Mouse (Mus musculus) myocyte (in vitro differentiated cells): ENCODE measurements around the gene Ky. TPM values are rescaled to one million over a fixed set of nuclear protein-coding genes. Genes with fewer than 3 reads are reported as not detected.
A peak's percentile ranks its signal among the peaks of the same experiment; 100 is the strongest.

Experiments
- H3K27me3 ChIP-seq: one replicate; pipeline ENCODE4 v1.6.1; 2011; ENCODE audit not compliant: control insufficient read depth, insufficient read depth, insufficient read length
- H3K36me3 ChIP-seq: one replicate; pipeline ENCODE4 v1.6.1; 2011; ENCODE audit not compliant: control insufficient read depth, insufficient read depth
- H3K4me2 ChIP-seq: one replicate; pipeline ENCODE4 v1.6.1; 2011; ENCODE audit warnings: low read depth, control low read depth
- H3K4me3 ChIP-seq: one replicate; pipeline ENCODE4 v1.5.1; 2011; ENCODE audit warnings: mild to moderate bottlenecking, control low read depth, moderate library complexity
- H3K79me2 ChIP-seq: one replicate; pipeline ENCODE4 v1.6.1; 2011; ENCODE audit not compliant: control insufficient read depth, insufficient read depth
- H3ac ChIP-seq: one replicate; pipeline ENCODE4 v1.6.1; 2011; ENCODE audit not compliant: control insufficient read depth, insufficient read length
- CEBPB ChIP-seq: IDR thresholded peaks from 2 replicates; pipeline ENCODE4 v1.6.1; 2011; ENCODE audit warnings: mild to moderate bottlenecking, moderate library complexity; ENCODE audit not compliant: poor library complexity, insufficient read depth, severe bottlenecking
- E2F4 ChIP-seq: IDR thresholded peaks from one replicate; pipeline ENCODE4 v1.6.1; 2011; ENCODE audit warnings: mild to moderate bottlenecking, control low read depth, moderate library complexity; ENCODE audit not compliant: insufficient read depth
- MAX ChIP-seq: IDR thresholded peaks from one replicate; pipeline ENCODE4 v1.6.1; 2011; ENCODE audit warnings: low read depth, mild to moderate bottlenecking, control low read depth
- MYOD1 ChIP-seq, 3 experiments: IDR thresholded peaks; one replicate each; pipeline ENCODE4 v1.6.1; 2011; ENCODE audit warnings: control low read depth in 2 of 3, low read depth in 2 of 3, mild to moderate bottlenecking in 2 of 3, moderate library complexity in 1 of 3; ENCODE audit not compliant: insufficient read length in 2 of 3, control insufficient read depth in 1 of 3
- MYOG ChIP-seq, 3 experiments: IDR thresholded peaks; one replicate each; pipeline ENCODE4 v1.6.1; 2011; ENCODE audit warnings: control low read depth in 2 of 3, low read depth in 2 of 3, mild to moderate bottlenecking in 2 of 3; ENCODE audit not compliant: insufficient read length in 2 of 3, control insufficient read depth in 1 of 3, insufficient read depth in 1 of 3
- POLR2A ChIP-seq: IDR thresholded peaks from one replicate; pipeline ENCODE4 v1.6.1; 2011; ENCODE audit warnings: low read depth, mild to moderate bottlenecking, control low read depth, moderate library complexity; ENCODE audit not compliant: insufficient read length
- POLR2AphosphoS2 ChIP-seq: IDR thresholded peaks from one replicate; pipeline ENCODE4 v1.6.1; 2011; ENCODE audit warnings: low read depth, control low read depth; ENCODE audit not compliant: insufficient read length
- REST ChIP-seq: IDR thresholded peaks from one replicate; pipeline ENCODE4 v1.6.1; 2011; ENCODE audit warnings: mild to moderate bottlenecking, control low read depth, moderate library complexity; ENCODE audit not compliant: insufficient read depth, insufficient read length
- SRF ChIP-seq: IDR thresholded peaks from one replicate; pipeline ENCODE4 v1.6.1; 2011; ENCODE audit warnings: low read depth; ENCODE audit not compliant: control insufficient read depth, insufficient read length
- TCF12 ChIP-seq: IDR thresholded peaks from one replicate; pipeline ENCODE4 v1.6.1; 2011; ENCODE audit warnings: mild to moderate bottlenecking, control low read depth; ENCODE audit not compliant: poor library complexity, insufficient read depth, severe bottlenecking
- TCF3 ChIP-seq: IDR thresholded peaks from one replicate; pipeline ENCODE4 v1.6.1; 2011; ENCODE audit warnings: low read depth, control low read depth; ENCODE audit not compliant: insufficient read length
- USF1 ChIP-seq: IDR thresholded peaks from one replicate; pipeline ENCODE4 v1.6.1; 2011; ENCODE audit warnings: low read depth, mild to moderate bottlenecking, control low read depth, moderate library complexity
- polyA plus RNA-seq: library from polyadenylated mRNA; unstranded; fragments of >200 nt; fragmentation: generic; extraction: Trizol; gene quantifications from one replicate; pipeline ENCODE4 v1.2.1, GENCODE M21; 2012; ENCODE audit warnings: missing spikeins

Gene Ky
- polyA plus RNA-seq, 1 experiment, result 0.40 TPM

DNA sequence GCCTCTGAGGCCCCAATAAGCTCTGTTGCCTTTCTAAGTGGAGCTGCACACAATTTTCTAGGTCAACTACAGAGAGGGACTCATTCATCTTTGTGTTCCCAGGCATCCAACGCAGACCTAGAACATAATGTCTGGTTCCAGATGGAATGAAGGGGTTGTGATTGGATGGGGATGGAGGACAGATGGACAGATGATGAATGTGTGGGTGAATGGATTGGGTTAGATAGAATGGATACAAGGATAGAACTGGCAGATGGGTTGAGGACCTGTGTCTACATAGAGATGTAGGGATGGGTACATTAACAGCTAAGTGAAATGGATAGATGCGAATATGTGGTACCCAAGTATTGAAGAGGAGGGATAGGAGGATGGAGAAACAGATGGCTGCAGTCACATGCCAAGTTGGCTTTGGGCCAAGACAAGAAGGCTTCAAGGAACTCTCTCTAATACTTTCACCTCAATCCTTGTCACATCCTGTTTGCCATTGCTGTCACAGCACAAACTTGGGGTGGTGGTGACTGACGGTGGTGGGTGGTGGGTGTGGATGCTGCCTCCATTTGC is 9.0 kb upstream of the Ky start:
- H3K4me3 ChIP-seq, result no peak overlapping the region
- H3K27me3 ChIP-seq, result no peaks in the 10 kb centered on the region

DNA sequence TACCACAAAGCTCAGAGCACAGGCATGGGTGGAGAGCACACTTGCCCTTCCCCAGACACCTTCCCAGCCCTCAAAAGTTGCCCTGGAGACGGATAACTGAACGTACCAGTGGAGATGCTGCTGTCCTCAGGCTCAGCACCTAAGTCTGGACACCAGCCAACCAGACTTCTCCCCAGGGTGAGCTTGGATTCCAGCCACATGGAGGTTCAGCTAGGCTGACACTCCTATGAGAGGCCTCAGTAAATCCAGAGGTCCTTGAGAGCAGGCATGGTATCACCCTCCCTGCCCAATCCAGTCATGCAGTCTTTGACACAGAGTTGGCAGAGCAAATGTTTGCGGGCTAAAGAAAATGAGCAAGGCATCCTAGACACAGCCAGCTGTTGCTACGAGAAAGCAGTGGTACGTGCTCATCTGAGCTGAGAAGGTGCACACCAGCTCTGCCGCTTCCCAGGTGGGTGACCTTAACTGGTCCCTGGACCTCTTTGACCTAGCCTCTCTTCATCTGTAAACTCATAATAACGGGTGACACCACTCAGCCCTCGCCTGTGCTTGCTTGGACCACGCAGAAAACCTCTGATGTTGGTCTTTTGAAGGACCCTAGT is 8.4 kb upstream of the Ky start:
- no peak overlapping the region for H3ac ChIP-seq

More for the DNA sequence above, 9.0 kb upstream of the Ky start:
- TF ChIP-seq USF1 (no peak), MYOG (IDR thresholded peaks at IDR 0.05; ENCODE audit: control insufficient read depth in 1 of 3, insufficient read depth in 1 of 3, insufficient read length in 2 of 3, low read depth in 2 of 3) (no peak), TCF12 (no peak), MYOD1 (IDR thresholded peaks at IDR 0.05; ENCODE audit: control insufficient read depth in 1 of 3, insufficient read length in 2 of 3, low read depth in 2 of 3) (no peak), SRF (no peak), MAX (no peak), TCF3 (no peak), POLR2AphosphoS2 (no peak)
- no peaks in the 10 kb centered on the region for H3K36me3 ChIP-seq
- H3K4me2 ChIP-seq, result no peak overlapping the region
- H3ac ChIP-seq, result no peak overlapping the region
- no peaks in the 10 kb centered on the region for H3K79me2 ChIP-seq

DNA sequence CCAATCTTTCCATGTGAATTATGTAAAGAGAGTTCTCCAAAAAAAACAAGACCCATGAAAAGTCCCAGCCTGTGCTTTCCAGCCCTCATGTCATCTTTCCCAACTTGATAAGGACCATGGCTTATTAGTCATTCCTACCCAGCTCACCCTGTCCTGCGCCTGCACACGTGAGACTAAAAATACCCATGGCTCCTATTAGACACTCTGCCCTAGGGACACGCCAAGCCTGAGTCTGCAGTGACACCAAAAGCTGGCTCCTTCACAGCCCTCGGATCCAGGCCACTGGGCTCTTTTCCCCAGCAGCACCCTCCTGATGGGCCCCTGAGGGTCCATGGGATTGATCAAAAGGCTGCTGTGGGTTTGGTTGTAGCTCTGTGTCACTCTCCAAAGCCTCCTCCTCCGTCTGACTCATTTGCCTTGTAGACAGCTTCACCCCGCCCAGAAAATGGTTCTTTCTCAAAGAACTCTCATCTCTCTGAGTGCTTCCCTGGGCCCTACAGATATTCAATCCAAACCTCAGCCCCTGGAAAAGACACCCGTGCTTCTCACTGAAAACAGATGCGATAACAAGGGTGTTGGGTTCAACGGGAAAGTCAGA is 7.6 kb upstream of the Ky start:
- H3K4me2 ChIP-seq, result peak overlapping the region; percentile 18
- H3K36me3 ChIP-seq, result no peaks in the 10 kb centered on the region
- no peak overlapping the region for H3ac ChIP-seq
- H3K27me3 ChIP-seq, result peaks cover under 1% of the 10 kb centered on the region
- H3K79me2 ChIP-seq, result no peaks in the 10 kb centered on the region
- TF ChIP-seq USF1, result no peak
- no peak for TF ChIP-seq TCF3
- no peak overlapping the region for H3K4me3 ChIP-seq

More for the DNA sequence above, 8.4 kb upstream of the Ky start:
- H3K4me3 ChIP-seq, result no peak overlapping the region
- TF ChIP-seq E2F4 (no peak), MYOG (IDR thresholded peaks at IDR 0.05; ENCODE audit: control insufficient read depth in 1 of 3, insufficient read depth in 1 of 3, insufficient read length in 2 of 3, low read depth in 2 of 3) (peak in 1 of 3 experiments; percentile 14)
- H3K36me3 ChIP-seq, result no peaks in the 10 kb centered on the region
- no peaks in the 10 kb centered on the region for H3K27me3 ChIP-seq
- H3K4me2 ChIP-seq, result peak overlapping the region; percentile 18
- H3K79me2 ChIP-seq, result no peaks in the 10 kb centered on the region

GRCm38 (mm10) chr9:102498701-102499100 is 6.8 kb upstream of the Ky start:
- H3K79me2 ChIP-seq, result no peaks in the 10 kb centered on the region
- no peaks in the 10 kb centered on the region for H3K36me3 ChIP-seq
- H3K27me3 ChIP-seq, result peaks cover 8% of the 10 kb centered on the region
- H3K4me3 ChIP-seq, result no peak overlapping the region
- no peak overlapping the region for H3K4me2 ChIP-seq
- H3ac ChIP-seq, result no peak overlapping the region
- TF ChIP-seq REST, result no peak
- TF ChIP-seq SRF, result no peak
- no peak for TF ChIP-seq TCF12
- TF ChIP-seq POLR2AphosphoS2, result no peak
- TF ChIP-seq POLR2A, result no peak
- TF ChIP-seq MAX, result no peak
- TF ChIP-seq MYOG (IDR thresholded peaks at IDR 0.05; ENCODE audit: control insufficient read depth in 1 of 3, insufficient read depth in 1 of 3, insufficient read length in 2 of 3, low read depth in 2 of 3), result no peak
- TF ChIP-seq TCF3, result no peak
- TF ChIP-seq USF1, result no peak
- no peak for TF ChIP-seq MYOD1 (IDR thresholded peaks at IDR 0.05; ENCODE audit: control insufficient read depth in 1 of 3, insufficient read length in 2 of 3, low read depth in 2 of 3)
- TF ChIP-seq CEBPB, result no peak
- no peak for TF ChIP-seq E2F4

DNA sequence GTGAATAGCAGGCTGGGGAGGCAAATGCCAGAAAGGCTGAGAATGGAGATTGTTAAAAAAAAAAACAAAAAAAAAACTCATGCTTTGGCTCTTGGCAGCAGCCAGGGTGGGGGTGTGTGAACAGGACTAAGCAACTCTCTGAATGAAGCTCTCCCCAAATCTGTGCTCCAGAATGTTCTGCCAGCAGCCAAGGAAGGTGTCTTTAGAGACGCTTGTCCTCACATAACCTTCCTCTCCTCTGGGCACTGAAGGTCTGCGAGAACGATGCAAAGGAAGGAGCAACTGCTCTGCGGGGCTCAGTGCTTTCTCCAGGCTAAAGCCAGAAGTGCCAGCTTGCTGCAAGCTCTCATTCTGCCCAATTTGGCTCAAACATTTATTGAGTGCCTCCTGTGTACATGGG is 6.3 kb upstream of the Ky start:
- TF ChIP-seq MYOG (IDR thresholded peaks at IDR 0.05; ENCODE audit: control insufficient read depth in 1 of 3, insufficient read depth in 1 of 3, insufficient read length in 2 of 3, low read depth in 2 of 3) (no peak), MYOD1 (IDR thresholded peaks at IDR 0.05; ENCODE audit: control insufficient read depth in 1 of 3, insufficient read length in 2 of 3, low read depth in 2 of 3) (no peak), SRF (no peak), CEBPB (no peak), REST (no peak), TCF12 (no peak), POLR2A (no peak), POLR2AphosphoS2 (no peak), USF1 (no peak), TCF3 (no peak)
- H3K4me2 ChIP-seq, result no peak overlapping the region
- H3K27me3 ChIP-seq, result peaks cover 14% of the 10 kb centered on the region
- no peaks in the 10 kb centered on the region for H3K36me3 ChIP-seq
- no peaks in the 10 kb centered on the region for H3K79me2 ChIP-seq
- H3K4me3 ChIP-seq, result no peak overlapping the region
- H3ac ChIP-seq, result no peak overlapping the region
